Mouse (Mus musculus): ENCODE data around the gene Cyp2d10.
"Not testable (repeated sequence)": the region's sequence is repeated elsewhere in the genome, so short reads cannot be mapped to it uniquely, and the experiment has no call there.

Cyp2d10 gene

DNA sequence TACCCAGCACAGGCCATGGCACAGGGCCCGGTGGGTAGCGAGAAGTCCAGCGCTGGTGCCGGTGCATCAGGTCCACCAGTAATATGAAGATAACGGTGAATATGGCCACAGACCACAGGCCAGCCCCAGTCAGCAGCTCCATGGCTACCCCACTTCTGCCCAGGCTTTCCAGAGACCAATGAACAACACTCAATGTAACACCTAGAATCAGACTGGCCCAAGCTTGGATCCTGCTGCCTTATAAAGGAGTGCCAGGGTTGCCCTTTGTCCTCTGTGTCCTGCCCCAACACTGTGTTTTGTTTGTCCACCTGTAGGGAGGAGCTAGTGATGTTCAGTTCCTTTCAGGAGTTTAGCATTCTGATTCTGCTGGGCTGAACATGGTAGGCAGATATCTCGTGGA lies at the start of gene Cyp2d10:
Cyp2d10 (minus strand) TSS at position 215 of the 400 bp plus-strand sequence.
- DNase-seq, result no peak

DNA sequence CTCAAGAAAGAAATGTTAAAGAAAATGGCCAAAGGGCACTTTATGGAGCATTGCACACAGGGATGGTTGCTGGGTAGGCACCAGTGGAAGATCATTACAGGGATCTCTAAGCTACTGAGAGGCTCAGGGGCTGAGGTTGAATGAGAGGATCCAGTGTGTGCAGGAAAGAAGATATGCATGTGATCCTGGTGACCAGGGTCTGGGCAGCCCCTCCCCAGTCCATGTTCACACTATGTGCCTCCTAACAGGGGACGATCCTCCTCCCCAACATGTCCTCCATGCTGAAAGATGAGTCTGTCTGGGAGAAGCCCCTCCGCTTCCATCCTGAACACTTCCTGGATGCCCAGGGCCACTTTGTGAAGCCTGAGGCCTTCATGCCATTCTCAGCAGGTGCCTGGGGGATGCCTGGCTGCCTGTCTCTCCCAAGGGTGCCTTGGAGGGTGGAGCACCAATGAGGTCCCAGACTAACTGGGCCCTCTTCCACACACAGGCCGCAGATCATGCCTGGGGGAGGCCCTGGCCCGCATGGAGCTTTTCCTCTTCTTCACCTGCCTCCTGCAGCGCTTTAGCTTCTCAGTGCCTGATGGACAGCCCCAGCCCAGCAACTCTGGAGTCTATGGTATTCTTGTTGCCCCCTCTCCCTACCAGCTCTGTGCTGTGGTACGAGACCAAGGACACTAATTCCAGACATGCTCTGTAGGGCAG lies 49.2 kb upstream of the Cyp2d10 start:
- not testable (repeated sequence) for DNase-seq

DNA sequence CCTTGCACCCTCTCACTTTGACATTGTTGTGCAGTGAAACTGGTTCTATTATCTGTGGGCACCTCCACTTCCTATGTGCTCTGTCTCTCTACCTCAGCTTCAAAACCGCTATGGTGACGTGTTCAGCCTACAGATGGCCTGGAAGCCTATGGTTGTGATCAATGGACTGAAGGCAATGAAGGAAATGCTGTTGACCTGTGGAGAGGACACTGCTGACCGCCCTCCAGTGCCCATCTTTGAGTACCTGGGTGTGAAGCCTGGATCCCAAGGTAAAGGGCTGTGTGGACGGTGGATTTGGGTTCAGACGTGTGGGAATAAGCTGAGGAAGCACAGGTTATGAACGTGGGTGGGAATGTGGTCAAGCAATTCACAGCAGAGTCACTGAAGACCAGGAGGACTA lies 46.5 kb upstream of the Cyp2d10 start:
- DNase-seq, result not testable (repeated sequence)

DNA sequence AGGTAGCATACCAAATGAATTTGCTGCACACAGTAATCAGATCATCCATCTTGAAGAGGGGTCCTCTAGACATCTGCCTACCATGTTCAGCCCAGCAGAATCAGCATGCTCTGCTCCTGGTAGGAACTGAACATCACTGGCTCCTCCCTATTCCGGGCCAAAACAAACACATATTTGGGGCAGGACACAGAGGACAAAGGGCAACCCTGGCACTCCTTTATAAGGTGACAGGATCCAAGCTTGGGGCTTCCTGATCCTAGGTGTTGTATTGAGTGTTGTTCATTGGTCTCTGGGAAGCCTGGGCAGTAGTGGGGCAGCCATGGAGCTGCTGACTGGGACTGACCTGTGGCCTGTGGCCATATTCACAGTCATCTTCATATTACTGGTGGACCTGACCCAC lies 45.1 kb upstream of the Cyp2d10 start:
- not testable (repeated sequence) for DNase-seq

DNA sequence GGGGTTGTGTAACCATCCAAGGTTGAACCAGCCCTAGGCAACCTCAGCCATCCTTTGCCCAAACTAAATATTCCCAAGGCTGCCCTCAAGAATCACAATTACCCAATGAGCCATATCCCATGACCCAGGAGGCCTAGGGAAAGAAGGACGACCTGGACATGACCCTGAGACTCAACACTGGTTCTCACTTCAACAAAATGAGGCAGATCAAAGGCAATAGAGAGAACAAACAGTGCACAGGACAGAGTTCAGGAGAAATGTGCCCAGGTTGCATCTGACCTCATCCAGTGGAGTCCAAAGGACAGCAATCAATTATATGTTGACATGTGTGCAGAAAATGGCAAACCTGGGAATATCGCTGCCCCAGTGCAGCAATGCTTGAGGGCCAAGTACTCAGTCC lies 43.0 kb upstream of the Cyp2d10 start:
- DNase-seq, result not testable (repeated sequence)

DNA sequence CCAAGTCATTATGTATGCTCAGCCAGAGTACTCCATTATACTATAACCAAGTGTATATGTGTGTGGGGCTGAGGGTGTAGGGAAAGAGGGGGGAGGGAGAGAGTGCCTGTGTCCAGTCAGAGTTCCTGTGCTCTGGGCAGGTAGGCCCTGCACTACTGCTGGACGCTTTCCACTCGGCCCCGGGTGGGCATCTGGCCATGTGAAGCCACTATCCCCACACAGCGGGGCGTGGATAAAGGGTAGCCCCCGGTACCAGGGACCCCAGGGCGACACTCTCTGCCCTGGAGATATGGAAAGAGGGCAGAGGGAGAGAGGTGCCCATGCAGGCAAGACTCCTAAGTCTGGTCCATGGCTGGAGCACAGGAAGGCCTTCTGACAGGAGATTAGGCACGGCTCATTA lies 38.2 kb upstream of the Cyp2d10 start:
- DNase-seq, result no peak

DNA sequence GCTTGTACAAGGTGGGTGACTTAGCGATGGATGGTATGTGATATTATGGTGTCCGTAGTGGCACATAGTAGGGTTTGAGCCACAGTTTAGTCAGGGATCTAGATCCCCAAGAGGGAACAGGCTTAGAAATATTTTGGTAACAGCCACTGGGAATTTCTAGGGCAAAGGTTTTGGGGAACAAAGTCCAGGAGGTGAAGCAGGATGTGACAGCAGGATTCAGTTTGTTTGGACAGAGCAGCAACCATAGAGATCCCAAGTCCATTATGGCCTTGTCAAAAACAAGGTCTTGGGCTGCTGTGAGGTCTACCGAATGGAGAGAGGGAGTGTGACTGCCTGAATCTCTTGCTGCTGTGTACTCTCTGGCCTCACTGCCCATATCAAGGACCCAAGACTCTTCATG lies 36.7 kb upstream of the Cyp2d10 start:
- DNase-seq, result no peak

DNA sequence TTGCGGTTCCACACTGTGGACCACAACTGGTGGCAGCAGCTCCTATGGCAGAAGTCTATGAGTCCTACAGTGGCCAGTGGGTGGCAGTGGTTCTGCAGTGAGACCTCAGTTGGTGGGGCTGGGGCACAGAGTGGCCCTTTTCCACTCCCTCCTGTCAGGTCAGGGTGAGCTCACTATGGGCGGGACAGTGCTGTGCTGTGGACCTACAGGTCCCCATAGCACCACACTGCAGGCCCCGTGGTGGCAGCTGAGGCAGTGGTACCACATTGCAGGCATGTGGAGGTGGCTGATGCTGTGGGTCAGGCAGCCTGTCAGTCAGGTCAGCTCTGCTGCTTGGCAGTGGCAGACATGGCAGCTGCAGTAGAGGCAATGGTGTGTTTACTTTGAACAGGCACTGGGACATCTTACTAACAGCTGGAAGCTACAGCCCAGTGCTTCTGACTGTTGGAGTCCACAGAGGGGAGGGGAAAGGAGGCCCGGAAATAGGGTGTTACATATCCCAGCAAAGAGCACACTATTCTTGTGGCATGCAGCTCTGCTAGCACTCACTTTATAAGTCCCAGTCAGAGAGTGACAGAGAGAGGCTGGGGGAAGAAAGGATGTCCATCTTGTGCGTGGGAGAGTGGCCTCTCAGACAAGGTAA lies 31.1 kb upstream of the Cyp2d10 start:
- DNase-seq, result no peak

DNA sequence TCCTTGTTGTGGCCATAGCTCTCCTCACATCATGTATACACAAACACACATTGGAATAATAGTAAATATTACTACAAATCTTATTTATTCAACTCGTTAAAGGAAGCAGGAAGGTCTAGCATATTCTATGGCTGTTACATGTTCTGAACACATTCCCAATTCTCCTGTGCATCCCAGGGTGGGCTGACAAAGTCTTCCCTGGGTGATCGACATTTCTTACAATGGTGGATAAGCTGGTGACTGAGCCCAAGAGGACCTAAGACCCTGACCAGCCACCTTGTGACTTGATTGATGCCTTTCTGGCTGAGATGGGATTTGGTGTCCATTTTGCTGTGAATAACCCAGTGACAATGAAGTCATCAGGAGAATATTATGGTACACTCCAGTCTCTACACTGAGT lies 28.6 kb upstream of the Cyp2d10 start:
- DNase-seq, result no peak

DNA sequence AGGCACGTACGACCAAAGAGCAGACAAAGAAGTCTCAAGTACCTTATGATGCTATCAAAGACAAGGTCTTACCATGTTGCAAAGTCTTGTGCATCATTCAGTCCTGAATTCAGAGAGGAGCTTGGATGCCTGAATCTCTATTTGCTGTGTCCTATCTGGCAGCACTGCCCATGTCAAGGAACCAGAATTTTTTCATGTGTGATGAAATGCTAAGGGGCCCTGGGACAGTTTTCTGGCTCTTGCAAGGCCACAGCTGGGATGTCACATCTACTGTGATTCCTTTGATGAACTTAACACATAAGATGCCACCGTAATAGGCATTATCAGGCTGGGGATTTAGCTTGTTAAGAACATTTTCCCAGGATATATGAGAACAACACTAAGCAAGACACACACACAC lies 28.0 kb upstream of the Cyp2d10 start:
- no peak for DNase-seq

DNA sequence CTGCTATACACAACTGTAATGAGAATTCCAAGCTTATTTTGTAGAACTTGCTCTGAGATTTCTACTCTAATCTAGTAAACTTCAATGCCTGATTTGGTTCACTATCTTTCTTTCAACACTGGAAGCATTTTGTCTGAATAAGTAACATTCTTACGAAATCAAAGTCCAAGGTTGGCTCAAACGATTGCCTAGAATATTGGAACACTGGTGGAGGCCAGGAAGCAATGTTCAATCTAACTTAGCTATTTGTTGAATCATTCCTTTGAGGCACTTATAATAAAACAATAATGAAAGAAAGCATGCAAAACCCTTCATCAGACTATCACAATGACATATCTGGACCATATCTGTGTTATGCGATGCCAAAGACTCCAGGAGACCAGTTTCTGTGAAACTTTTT lies 27.5 kb upstream of the Cyp2d10 start:
- no peak for DNase-seq

DNA sequence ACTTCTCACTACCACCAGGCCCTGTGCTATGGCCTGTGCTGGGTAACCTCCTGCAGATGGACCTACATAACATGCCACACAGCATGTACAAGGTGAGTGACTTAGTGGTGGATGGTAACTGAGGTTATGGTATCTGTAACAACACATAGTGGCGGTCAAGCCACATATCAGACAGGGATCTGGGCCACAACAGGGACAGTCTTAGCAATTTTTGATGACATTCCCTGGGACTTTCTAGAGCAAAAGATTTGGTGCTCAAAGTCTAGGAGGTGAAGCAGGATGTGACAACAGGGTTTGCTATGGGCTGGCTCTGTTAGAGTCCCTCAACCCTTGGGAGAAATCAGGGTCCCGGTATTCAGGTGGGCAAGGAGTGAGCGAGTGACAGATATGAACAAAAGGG lies 26.6 kb upstream of the Cyp2d10 start:
- no peak for DNase-seq

DNA sequence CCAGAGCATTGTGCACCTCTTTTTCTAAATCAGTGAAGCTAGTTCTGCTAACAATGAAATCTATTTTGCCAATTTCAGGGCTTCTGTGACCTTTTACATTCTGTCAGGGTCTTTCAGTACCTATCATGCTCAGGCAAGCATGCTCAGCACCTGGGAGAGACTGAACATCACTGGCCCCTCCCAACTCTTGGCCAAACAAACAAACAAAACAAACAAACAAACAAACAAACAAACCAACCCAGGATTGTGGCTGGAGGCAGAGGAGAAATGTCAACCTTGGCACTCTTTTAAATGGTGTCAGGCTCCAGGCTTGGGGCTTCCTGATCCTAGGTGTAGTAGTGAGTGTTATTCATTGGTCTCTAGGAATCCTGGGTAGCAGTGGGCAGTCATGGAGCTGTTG lies 26.1 kb upstream of the Cyp2d10 start, which contains the start of gene Cyp2d9:
Cyp2d9 (plus strand) TSS at position 301 of the 400 bp plus-strand sequence.
- no peak for DNase-seq

DNA sequence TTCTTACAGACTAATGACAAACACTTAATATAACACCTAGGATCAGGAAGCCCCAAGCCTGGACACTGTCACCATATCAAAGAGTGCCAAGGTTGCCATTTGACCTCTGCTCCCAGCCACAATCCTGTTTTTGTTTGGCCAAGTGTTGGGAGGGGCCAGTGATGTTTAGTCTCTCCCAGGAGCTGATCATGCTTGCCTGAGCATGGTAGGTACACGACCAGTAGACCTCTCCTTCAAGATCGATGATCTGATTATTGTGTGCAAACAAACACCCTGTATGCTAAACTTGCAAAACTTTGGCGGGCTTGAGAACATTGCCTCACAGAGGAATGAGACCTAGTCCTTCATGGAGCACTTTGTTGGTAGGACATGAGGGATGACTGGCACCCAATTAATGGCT lies 16.5 kb upstream of the Cyp2d10 start:
- DNase-seq, result no peak

DNA sequence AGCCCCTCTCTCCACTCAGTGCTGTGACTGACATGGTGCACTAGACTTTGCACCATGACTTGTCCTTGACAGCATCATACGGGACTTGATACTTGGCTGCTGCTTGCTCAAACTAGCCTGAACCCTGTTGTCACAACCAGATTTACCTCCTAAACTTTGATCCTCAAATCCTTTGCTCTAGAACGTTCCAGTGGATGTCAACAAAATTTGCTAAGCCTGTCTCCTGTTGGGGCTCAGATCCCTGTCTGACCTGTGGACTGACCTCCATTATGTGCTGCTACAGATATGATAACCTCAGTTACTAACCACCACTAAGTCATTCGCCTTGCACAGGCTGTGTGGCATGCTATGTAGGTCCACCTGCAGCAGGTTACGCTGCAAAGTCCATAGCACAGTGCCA lies 15.9 kb upstream of the Cyp2d10 start:
- no peak for DNase-seq

DNA sequence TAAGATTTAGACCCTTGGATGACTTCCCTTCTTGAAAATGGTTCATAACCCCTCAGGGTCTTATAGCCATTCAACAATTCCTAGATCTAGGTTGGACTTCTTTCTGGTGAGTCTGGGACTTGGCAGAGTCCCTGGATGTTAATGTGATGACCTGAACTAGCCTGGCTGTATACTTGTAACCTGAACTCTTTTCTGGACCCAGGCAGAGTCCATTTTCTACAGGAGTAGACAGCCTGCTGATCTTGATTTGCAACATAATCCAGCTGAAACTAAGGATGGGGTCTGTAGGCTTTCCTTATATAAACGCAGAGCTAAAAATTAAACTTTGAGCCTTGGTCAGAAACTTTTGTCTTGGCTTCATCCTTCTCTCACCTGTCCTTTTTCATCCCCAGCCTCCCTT lies 11.6 kb upstream of the Cyp2d10 start:
- no peak for DNase-seq

DNA sequence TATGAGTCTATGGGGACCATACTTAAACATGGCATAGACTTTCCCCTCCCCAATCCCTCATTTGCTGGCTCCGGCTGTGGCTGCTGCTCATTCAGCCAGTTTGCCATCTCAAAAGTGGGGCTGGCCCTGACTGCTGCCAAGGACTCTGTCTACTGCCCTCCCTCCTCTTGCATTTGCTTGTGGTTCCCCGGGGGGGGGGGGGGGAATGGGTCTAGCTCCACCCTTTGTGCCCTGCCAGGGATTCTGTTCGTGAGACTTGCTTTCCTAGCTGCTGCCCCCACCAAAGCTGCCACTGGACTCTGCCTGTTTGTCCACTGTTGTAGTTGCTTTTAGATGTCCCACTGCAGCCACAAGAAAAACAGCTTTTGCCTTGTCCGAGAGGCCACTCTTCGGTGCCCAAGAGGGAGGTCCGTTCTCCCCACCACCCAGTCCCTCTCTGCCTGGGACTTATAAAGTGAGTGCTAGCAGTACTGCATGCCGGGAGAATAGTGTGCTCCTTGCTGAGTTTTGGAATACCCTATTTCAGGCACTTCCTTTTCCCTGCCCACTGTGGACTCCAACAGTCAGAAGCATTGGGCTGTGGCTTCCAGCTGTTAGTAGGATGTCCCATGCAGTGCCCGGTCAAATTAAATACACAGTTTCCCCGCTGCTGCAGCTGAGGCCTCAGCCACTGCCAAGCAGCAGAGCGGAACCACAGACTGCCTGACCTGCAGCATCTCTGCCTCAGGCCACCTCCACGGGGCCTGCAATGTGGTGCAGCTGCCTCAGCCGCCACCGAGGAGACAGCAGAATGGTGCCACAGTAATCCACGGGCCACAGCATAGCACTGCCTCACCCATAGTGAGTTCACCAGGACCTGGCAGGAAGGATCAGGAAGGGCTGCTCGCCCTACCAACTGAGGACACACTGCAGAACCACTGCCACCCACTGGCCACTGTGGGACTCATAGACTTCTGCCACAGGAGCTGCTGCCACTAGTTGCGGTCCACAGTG lies 10.1 kb upstream of the Cyp2d10 start:
- peak; percentile 90 for DNase-seq

DNA sequence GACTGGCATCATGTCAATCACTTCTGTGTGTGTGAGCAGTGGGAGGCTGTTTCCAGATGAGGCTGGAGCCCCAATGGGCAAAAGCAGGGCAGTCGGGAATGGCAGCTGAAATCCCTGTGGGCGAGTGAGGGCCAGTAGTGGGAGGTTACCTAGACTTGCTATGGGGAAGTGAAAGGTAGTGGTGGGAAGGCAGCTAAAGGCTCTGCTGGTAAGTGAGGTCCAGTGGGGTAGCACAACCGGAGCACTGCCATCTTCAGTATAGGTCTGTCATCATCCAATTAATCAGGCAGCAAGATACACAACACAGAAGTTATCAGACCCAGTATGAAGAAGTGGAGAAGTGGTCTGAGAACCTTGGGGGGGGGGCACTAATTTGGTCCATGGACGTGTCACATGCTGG lies 541 bp upstream of the Cyp2d10 start:
- DNase-seq, result no peak

DNA sequence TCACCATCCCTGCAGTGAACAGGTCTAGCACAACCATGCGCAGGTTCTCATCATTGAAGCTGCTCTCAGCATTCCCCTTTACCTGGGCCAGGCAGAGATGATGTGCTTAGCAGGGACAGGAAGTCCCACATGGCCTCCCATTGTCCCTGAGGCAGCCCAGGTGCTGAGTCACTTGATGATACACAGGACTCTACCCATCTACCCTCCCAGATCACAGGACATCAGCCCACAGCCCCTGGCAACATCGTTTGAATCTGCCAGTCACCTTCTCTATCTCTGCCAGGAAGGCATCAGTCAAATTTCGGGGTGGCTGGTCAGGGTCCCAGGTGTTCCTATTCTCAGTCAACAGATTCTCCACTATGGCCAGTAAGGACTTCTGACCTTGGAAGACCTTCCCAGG lies 2.8 kb downstream of the Cyp2d10 start:
- DNase-seq, result no peak

DNA sequence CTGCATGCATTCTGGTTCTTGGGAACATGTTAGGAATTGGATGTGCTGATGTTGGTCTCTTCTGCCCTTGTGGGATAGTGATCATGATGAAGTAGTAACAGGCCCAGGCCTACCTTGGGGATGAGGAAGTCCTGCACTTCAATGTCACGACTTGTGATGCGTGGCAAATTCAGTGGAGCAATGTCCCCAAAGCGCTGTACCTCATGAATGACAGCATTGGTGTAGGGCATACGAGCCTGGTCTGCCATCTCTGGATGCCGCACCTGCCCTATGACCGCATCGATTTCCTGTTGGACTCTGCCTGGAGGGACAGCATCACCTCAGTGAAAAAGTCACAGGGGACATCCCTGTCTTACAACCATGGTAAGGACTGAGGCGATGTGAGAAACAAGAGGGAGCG lies 3.4 kb downstream of the Cyp2d10 start:
- DNase-seq, result no peak

DNA sequence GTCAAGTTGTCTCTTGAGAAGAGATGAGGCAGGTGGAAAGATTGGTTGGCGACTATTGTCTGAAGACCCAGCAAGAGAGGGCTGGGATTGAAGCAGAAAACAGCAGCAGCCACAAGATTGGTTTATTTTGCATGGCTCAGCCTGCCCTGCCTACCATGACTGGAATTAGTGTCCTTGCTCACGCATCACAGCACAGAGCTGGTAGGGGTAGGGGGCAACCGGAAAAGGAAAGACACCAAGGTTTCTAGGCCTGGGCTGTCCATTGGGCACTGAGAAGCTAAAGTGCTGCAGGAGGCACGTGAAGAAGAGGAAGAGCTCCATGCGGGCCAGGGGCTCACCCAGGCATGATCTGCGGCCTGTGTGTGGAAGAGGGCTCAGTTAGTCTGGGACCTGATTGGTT lies 4.3 kb downstream of the Cyp2d10 start:
- no peak for DNase-seq

DNA sequence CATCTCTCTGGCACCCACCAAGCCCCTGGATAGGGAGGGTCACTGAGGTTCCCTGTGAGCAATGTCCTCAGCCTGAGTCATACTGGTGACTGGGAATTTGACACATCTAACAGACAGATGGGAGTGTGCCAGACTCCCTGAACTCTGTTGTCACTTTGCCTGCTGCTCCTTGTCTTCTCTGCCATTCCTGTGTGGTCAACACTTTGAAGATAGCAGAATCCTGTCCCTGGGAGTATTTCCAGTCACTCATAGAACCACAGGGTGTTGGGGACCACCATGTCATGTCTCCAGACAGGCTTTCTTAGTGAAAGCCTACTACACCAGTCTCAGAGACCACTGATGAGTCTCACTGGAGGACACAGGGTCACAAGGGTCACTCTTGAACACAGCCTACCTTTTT lies 4.9 kb downstream of the Cyp2d10 start:
- no peak for DNase-seq

DNA sequence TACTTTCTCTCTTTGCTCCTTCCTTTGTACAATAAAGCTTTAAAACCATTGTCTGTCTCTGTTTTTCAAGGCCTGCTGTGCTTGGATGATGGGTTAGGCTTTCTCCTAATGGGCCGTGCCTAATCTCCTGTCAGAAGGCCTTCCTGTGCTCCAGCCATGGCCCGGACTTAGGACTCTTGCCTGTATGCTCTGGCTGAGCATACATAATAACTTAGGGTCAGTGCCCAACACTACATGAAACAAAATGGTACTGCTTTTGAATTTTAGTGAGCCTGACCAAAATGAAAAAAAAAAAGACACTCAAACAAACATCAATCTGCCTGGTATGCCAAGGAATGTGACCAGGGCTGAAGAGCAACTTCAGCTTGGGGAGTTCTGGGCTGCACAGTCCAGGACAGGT lies 5.5 kb downstream of the Cyp2d10 start:
- DNase-seq, result no peak

DNA sequence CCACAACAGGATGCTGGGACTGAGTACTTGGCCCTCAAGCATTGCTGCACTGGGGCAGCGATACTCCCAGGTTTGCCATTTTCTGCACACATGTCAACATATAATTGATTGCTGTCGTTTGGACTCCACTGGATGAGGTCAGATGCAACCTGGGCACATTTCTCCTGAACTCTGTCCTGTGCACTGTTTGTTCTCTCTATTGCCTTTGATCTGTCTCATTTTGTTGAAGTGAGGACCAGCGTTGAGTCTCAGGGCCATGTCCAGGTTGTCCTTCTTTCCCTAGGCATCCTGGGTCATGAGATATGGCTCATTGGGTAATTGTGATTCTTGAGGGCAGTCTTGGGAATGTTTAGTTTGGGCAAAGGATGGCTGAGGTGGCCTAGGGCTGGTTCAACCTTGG lies 11.0 kb downstream of the Cyp2d10 start:
- not testable (repeated sequence) for DNase-seq

Data from cerebellum, adult 9-11 months (tissue).